Mouse (Mus musculus): ENCODE data around the gene Vmn1r180.
"Not testable (repeated sequence)": the region's sequence is repeated elsewhere in the genome, so short reads cannot be mapped to it uniquely, and the experiment has no call there.

Vmn1r180 gene

DNA sequence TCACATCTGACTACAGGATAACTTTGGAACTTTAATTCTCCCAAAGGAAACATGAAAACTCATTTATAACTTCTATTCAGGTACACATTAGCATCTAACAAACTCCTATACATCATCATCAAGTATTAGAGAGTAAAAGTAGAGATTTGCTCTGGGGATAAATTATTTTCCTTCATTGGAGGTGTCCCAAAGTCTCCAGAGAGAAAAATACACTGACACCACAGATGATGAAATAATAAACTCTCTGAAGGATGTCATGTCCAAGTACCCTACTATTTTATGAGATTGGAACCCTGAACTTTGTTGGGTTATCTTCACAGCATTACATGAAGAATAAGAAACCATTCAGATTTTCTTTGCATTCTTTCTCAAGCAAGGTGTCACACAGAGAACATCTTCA is at the start of gene Vmn1r180:
Vmn1r180 (plus strand) TSS at position 301 of the 400 bp plus-strand sequence.
- DNase-seq (ENCODE audit: low spot score), result no peak

DNA sequence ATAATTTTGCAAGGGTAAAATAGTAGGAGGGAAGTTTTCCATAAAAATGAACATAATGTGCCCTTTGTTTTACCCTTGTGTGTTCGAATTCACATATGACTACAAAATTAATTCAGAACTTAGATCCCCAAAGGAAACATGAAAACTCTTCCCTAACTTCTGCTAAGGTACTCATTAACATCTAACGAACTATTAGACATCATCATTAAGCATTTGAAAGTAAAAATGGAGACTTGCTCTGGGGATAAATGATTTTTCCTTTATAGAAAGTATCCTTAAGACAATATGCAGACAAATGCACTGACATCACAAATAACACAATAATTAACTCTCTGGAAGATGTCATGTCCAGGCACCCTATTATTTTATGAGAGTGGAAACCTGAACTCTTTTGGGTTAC is 23.8 kb upstream of the Vmn1r180 start, which contains the start of gene Vmn1r179:
Vmn1r179 (plus strand) TSS at position 301 of the 400 bp plus-strand sequence.
- DNase-seq (ENCODE audit: low spot score), result no peak

DNA sequence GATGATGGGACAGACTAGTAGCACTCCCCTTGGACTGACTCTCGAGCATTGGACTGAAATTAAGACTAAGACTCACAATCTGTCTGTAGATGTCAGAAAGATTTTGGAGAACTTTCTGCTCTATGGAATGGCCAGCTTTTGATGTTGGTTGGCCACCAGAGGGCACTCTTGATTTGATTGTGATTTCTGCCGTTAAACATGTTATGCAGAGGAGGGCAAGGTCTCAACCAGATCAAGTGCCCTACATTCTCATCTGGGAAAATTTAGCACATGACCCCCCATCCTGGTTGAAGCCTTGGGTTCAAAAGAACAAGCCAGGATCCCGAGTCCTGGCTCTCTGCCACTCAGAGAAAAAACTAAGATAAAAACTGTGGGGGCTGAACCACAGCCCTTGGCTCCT is 17.6 kb downstream of the Vmn1r180 start:
- not testable (repeated sequence) for DNase-seq (ENCODE audit: low spot score)

DNA sequence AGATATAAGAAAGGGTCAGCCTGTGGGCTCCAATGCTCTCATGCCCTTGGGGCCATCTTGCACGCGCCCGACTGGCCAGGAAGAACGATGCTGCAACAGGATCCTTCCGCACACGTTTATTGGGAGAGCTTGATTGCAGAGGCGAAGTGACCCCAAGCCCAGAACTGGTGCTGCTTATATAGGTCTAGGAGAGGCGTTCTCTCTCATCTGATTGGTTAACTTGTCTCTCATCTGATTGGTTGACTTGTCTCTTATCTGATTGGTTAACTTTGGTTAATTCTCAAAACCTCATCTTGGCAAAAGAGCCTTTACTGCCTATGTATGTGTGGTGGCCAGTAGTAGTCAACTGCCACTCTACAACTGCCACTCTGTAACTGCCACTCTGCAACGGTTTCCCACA is 23.9 kb downstream of the Vmn1r180 start, which contains the start of gene Vmn1r181:
Vmn1r181 (plus strand) TSS at position 301 of the 400 bp plus-strand sequence.
- not testable (repeated sequence) for DNase-seq (ENCODE audit: low spot score)

DNA sequence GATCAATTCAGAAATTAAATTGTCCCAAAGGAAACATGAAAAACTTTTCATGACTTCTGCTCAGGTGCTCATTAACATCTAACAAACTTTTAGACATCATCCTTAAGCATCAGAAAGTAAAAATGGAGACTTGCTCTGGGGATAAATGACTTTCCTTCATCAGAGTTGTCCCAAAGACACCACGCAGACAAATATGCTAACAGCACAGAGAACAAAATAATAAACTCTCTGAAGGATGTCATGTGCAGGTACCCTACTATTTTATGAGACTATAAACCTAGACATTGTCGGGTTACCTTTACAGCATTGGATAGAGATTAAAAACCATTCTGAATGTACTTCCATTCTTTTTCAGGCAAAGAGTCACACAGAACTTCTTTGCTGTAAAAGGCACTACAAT is 51.0 kb downstream of the Vmn1r180 start, which contains the start of gene V1rd19:
V1rd19 (plus strand) TSS at position 301 of the 400 bp plus-strand sequence.
- no peak for DNase-seq (ENCODE audit: low spot score)

All from yolk sac, embryonic 10.5 days (tissue).